Mouse (Mus musculus): ENCODE measurements at regions not wholly inside any gene's neighbourhood (a gene's known extent, or its start where the extent isn't known, plus 50 kb on each side); places are given as distances from the start of the nearest gene placed in this dataset.

- no peak for DNase-seq (ENCODE audit: low spot score)
Observed at GRCm38 (mm10) chr9:34143131-34143795, 342.4 kb upstream of the Kirrel3 start.

DNA sequence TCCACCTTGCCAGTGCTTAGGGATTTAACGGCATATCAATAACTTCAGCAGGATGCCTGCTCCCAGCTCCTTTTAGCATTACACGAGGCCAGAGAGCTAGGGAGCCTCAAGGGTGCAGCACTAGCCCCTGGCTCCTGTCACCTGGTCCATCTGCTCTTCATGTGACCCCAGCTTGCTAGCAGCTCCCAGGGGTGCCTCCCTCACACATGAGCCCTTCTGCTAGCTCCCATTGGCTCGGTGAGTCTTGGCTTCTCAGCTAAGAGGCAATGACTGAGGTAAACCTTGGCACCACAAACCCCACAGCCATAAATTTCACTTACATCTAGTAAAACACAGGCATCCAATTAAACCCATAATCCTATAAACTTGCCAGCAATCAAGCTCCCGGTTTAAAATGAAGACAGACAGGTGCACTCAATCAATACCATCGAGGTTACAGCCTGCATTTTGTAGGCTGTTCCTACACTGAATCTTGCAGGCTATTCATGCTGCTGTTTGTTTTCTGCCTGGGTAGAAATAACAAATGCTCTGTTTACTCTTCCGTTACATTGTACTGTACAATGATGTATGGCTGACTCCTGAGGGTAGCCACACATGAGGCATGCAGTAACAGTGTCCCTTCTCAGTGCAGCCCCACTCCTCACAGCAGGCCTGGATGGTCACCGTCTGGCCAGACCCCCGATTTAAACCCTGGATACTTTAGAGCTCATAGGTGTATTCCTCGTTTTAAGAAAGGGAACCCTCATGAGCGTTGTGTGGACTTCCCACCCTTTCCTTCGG, 330.3 kb upstream of the Kirrel3 start:
- no peak for DNase-seq (ENCODE audit: low spot score)

- peak; percentile 11 for DNase-seq (ENCODE audit: low spot score)
Observed at GRCm38 (mm10) chr9:34156581-34156980, 329.1 kb upstream of the Kirrel3 start.

DNA sequence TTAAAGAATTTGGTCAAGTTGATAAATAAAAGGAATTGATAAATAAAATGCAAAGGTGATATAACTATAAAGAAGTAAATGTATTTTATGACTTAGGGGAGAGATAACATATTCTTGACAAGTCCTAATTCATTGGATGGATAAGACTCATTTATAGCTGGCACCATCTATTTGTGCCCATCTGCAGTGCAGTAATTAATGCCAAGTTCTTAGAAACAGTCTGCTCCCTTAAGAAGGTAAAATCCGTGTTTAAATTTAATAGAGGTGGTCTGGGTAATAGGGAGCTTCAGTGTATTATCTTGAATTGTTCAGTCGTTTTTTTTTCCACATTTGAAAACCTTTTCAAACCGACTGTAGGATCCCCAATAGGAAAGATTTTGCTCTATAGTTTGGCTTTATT, 324.6 kb upstream of the Kirrel3 start:
- DNase-seq (ENCODE audit: low spot score): no peak

DNA sequence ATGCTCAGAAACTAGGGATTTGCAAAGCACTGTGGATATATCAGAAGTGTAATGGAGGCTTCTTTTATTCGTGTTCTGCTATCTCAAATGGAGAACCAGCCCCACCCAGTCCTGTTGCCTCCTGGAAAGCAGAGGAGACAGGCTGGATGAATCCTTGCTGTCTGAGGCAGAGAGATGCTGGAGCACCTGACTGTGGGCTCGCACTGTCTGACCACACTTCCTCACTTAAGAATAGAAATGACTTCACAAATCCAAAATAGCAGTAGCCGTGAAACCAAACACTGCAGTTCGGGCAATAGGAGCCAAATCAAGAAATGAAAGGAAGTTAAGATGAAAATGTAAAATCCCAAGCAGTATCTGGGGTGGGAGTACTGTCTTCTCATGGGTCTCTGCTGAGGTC, 299.4 kb upstream of the Kirrel3 start:
- no peak for DNase-seq (ENCODE audit: low spot score)

GRCm38 (mm10) chr9:34192542-34192941, 293.2 kb upstream of the Kirrel3 start:
- DNase-seq (ENCODE audit: low spot score): no peak

DNA sequence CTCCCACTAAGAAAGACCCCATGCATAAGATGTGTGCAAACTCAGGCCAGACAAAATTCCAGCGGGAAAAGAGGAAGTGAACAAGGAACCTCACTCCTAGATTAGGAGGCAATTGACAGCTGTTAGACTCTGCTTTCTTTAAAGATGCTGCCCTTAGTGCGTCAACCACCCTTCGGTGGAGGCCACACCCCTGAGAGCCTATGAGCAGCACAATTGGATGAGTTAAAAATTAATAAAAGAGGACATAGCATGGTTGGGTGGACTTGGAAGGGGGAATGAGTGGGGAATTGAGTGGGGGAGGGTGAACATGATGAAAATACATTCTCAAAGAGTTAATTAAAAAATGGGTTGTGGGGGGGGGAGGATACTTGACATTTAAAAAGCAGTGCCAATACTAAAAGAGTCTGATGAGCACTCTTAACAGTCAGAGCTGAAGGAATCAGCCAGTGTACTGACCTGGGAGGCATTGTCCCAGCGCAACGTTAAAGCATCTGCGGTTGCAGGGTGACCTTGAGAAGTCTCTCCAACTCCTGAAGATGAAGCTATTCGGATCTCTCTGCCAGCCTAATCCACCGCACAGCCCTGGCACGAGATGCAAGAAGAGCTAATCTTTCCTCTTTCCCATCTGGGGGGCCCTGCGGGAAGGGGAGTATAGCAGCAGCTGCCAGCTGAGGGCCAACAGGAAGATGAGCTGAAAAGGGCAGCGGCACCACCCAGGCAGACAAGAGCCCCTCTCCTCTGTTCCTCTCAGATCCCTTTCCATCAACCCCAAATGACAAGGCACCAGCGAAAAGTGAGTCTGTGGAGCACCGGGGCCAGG, 283.4 kb upstream of the Kirrel3 start:
- no peak for DNase-seq (ENCODE audit: low spot score)

DNA sequence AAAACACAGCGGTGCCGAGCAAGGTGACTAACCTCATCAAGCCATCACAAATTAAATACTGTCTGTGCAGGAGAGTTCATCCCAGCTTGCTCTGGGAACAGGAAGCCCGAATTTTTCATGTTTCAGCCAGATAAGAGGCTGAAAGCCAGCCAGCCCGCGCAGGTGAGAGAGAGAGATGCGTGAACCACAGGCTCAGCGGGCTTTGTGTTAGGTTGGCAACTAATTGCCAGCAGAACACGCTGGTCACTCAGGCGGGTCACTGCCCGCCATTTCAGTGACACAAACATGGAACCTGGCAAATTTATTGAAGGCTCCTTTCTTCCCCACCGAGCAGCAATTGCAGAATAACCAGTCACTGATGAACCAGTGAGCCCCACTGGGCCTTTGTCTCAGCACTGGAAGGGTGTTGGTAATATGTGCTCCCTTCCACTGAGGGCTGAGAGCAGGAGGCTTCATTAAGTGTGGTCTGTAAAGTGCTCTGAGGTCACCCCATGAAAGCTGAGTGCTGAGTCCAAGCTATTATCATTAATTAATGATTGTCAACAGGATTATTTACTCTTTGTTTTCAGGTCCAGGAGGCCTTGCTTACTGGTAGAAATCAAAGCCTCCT, 282.6 kb upstream of the Kirrel3 start:
- no peak for DNase-seq (ENCODE audit: low spot score)

- DNase-seq (ENCODE audit: low spot score): no peak
Observed at GRCm38 (mm10) chr9:34203624-34204365, 281.9 kb upstream of the Kirrel3 start.

DNA sequence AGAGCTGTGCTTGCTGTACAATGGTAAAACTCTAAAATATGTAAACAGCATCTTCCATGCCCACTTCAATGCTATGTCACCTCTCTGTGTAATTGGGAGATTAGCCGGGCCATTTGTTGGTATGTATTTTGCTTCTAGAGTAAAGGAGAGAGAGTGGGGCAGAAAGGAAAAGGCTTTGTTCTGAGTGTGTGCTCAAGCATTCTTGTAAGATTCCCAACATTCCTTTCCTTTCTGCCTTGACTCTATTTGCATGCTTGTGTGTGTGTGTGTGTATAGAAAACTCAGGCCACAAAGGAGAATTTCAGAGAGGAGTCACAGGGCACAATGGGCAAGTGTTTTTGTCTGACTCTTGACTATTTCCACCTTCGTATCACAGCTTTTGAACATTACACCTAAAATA, 281.2 kb upstream of the Kirrel3 start:
- DNase-seq (ENCODE audit: low spot score): no peak

DNA sequence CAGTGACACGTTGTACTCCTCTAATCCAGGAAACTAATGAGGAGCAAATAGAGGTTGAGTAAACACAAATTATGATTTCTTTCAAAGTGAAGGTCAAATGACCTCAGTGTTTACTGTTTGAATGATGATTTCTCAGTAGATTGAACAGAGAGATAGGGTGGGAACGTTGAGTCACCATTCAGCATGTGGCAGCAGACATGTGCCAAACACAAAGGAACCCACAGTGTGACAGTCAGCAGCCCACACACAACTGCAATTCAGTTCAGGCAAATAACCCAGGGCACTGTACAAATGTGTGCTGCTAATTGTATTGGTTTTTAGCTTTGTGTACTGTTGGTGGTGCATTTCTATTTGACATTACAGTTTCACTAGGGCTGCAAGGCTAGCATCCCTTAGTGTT, 254.1 kb upstream of the Kirrel3 start:
- peak; percentile 52 for DNase-seq (ENCODE audit: low spot score)

DNA sequence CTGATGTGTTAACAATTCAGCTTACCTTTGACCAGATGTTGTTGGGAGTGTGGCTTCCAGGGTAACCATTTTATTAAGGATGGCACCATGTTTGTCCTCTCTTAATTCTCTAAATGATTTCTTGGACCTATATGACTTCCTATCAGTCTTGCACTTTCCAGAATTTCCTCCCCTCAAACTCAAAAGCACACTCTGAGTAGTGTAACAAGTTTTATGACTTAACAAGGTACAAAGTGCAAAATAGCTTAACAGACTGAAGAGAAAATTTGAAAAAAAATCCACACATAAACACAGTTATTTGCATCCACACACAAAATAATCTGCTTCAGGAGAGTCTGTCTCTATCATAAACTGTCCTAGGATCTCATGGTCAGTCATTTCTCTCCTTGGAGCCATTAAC, 251.0 kb upstream of the Kirrel3 start:
- no peak for DNase-seq (ENCODE audit: low spot score)

- DNase-seq (ENCODE audit: low spot score): no peak
Observed at GRCm38 (mm10) chr9:34239531-34239930, 246.2 kb upstream of the Kirrel3 start.

DNA sequence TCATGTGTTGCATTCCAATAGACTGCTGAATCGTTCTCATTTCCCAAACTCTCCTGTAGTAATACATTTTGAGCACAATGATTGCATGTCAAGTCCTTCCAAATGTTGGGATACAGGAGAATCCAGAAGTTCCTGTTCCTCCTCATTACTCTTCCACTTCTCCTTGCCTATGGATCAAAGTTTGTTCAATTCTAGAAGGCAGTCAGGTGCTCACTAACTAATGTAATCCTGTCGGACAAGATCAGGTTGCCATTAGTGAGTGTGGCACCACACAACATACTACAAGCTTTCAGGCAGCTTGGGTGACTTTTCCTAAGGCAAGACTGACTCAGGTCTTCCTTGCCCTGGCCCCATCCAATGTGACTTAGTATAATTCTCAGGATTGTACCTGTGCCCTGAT, 242.0 kb upstream of the Kirrel3 start:
- DNase-seq (ENCODE audit: low spot score): no peak

DNA sequence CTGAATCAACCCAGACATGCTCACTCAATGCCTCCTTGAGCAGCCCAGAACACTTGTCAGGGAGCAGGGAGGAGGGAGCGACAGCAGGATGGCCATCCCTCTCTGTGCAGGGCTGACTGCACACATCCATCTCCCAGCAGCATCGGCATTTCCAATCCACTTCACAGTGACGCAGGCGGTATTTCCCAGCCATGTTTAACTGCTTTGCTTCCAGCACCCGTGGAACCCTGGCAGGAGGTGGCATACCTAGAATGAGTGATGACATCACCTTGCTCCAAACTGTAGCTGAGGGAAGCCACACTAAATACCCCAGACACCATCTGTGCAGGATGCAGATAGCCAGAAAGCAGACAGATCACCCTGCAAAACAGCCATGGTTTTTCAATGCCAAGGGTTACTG, 241.1 kb upstream of the Kirrel3 start:
- DNase-seq (ENCODE audit: low spot score): no peak

DNA sequence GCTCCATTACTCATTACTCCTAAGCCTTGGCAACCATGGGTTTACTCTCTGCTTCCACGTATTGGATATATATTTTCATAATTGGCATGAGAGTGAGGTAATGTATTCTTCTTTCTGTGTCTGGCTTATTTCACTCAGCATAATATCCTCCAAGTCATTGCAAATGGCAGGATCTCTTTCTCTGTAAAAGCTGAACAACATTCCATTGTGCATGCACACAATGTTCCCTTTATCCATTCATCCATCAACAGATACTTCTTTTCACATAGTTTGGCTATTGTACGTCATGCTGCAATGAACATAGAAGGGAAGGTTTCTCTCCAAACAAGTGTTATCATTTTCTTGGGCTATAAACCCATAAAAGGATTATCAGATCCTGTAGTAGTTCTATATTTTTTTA, 232.9 kb upstream of the Kirrel3 start:
- no peak for DNase-seq (ENCODE audit: low spot score)

DNA sequence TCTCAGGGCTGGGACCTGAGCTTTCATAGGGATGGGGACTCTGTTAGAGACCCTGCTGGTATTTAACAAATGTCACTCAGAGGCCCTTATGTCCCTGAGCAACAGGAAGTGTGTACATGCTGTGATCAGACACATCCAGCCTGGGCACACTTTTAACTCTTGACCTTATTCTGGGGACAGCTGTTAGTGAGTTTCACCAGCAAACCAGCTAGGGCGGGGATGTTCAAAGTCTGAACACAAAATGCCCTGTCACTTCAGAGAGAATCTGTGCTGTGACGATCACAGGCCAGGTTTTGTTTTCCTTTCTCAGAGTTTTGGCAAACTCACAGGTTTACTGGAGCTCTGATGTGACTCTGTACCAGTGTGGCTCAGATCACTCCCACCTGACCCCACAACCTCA, 227.2 kb upstream of the Kirrel3 start:
- DNase-seq (ENCODE audit: low spot score): no peak

DNA sequence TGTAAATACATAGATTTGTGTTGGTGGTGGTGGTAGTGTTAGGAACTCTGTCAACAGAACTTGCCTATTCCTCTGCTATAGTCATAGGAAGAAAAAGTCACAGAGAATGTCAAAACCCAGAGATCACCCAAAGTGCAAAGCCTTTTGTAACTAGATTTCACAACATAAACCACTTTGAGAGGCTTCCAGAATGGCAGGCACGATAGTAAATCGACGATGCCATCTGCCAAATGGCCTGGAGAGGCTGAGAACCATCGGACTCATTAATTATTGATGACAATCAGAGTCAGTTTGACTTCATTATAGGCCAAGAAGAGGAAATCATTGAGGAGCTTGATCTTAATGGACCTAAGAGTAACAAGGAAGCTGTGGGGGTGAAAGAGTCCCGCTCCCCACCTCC, 207.6 kb upstream of the Kirrel3 start:
- no peak for DNase-seq (ENCODE audit: low spot score)

GRCm38 (mm10) chr9:34279386-34279785, 206.3 kb upstream of the Kirrel3 start:
- no peak for DNase-seq (ENCODE audit: low spot score)

- DNase-seq (ENCODE audit: low spot score): no peak
Observed at GRCm38 (mm10) chr9:34279906-34280305, 205.8 kb upstream of the Kirrel3 start.

DNA sequence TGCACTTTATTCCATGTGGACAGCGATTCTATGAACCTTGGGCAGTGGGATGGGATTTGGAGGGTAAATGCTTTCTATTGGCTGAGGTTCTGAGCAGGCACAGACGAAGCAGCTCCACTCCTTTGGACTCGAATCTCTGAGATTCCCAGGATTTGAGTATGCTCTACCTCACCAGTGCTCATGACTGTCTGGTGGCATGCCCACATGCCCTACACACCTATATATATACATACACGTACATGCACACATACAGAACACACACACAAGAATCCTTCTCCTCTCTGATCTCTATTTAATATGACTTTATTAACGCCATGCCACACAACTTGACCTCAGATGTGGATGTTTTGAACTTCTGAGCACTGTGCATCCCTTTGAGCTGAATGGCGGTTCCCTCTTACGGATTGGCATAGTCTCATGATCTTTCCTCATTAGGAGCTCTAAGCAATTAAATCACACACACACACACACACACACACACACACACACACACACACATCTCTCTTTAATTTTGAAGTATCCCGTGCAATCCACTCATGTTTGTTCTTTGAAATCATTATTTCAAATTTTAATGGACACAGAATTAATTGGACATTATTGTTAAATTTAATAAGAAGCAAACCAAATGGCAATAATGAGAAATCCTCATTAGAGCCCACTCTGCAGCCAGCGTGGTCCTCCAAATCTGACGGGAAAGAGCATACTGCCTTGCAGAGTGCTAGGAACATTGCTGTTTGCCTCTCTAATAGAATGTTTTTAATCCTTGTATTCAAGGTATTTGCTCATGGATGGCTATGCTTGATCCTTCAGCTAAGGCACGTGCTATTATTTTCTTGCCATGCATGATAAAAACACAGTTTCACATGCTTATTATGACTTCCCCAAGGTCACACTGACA, 205.1 kb upstream of the Kirrel3 start:
- no peak for DNase-seq (ENCODE audit: low spot score)
